Mouse (Mus musculus): ENCODE measurements at regions not wholly inside any gene's neighbourhood (a gene's known extent, or its start where the extent isn't known, plus 50 kb on each side); places are given as distances from the start of the nearest gene placed in this dataset.
A peak's percentile ranks its signal among the peaks of the same experiment; 100 is the strongest.
"Not testable (repeated sequence)": the region's sequence is repeated elsewhere in the genome, so short reads cannot be mapped to it uniquely, and the experiment has no call there.

DNA sequence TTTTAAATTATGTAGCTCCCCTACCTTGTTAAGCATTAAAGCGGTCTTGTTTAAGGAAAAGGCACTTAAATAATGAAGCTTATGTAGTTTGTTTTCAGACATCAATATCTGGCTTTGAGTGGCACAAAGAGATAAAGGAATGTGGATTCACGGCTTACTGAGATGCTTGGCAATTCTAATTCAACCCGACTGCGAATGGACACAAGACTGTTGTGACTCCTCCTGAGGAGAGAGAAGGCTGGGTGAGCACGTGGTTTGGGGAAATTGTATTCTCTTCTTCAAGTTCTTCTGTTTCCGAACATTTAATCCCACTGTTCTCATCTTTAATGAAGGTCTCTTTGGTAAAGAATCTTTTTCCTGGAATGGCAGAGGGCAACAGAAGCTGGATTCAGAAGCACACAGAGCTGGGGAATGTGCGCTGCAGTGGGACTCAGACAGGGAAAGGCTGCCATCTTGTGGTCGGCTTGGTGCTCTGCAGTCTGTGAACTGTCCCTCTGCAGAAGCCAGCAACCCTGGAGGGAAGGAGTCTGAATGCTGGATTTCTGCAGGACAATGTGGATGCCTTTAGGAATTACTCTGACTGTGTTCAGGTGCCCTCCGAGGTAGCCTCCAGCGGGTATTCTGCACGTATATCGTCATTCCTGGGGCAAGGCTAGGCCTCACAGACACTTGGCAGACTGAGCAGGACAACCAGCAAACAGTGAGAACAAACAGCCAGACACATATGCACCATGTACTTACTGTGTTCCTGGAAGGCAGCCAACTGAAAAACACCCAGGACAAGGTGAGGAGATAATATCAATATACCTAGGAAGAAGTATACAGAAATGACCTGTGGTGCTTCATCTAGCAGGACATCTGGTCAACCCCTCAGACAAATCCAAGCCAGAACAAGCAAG lies 54.0 kb upstream of the Pax1 start:
- peak; percentile 79 to 91 for ATAC-seq (replicated peaks in 1 of 2; ENCODE audit: insufficient read depth in 1 of 2, low FRiP score in 2 of 2, low TSS enrichment in 1 of 2, low read depth in 1 of 2, poor library complexity in 2 of 2, severe bottlenecking in 2 of 2)

DNA sequence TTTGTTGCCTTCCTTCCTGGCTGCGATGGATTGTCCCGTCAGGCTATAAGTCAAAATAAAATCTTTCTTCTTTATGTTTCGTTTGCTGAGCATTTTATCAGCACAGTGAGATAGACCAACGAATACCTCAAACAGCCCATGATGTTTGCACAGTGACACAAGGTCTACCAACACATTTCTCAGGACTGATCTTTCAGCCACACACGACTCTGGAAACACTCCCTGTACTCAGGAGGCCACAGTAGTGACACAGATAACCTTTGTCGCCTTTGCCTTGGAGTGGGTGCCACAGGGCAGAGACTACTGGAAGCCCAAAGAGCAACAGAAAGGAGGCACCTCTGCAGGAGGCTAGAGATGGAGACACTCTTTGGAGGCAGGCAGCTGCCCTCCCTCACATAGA lies 55.0 kb upstream of the Pax1 start:
- ATAC-seq (replicated peaks in 1 of 2; ENCODE audit: insufficient read depth in 1 of 2, low FRiP score in 2 of 2, low TSS enrichment in 1 of 2, low read depth in 1 of 2, poor library complexity in 2 of 2, severe bottlenecking in 2 of 2), result no peak

GRCm38 (mm10) chr2:147305262-147305661 lies 56.5 kb upstream of the Pax1 start:
- peak; percentile 15 to 46; a peak in 3 of 4 replicates for ATAC-seq (replicated peaks in 1 of 2; ENCODE audit: insufficient read depth in 1 of 2, low FRiP score in 2 of 2, low TSS enrichment in 1 of 2, low read depth in 1 of 2, poor library complexity in 2 of 2, severe bottlenecking in 2 of 2)

- peak; percentile 40 to 47 for ATAC-seq (replicated peaks in 1 of 2; ENCODE audit: insufficient read depth in 1 of 2, low FRiP score in 2 of 2, low TSS enrichment in 1 of 2, low read depth in 1 of 2, poor library complexity in 2 of 2, severe bottlenecking in 2 of 2)
Observed at GRCm38 (mm10) chr2:147300503-147300902, 61.2 kb upstream of the Pax1 start.

GRCm38 (mm10) chr2:147299359-147299758 lies 62.4 kb upstream of the Pax1 start:
- ATAC-seq (replicated peaks in 1 of 2; ENCODE audit: insufficient read depth in 1 of 2, low FRiP score in 2 of 2, low TSS enrichment in 1 of 2, low read depth in 1 of 2, poor library complexity in 2 of 2, severe bottlenecking in 2 of 2), result no peak

- peak; percentile 72 to 77 for ATAC-seq (replicated peaks in 1 of 2; ENCODE audit: insufficient read depth in 1 of 2, low FRiP score in 2 of 2, low TSS enrichment in 1 of 2, low read depth in 1 of 2, poor library complexity in 2 of 2, severe bottlenecking in 2 of 2)
Observed at GRCm38 (mm10) chr2:147298499-147298896, 63.2 kb upstream of the Pax1 start.

- peak; percentile 77 to 79 for ATAC-seq (replicated peaks in 1 of 2; ENCODE audit: insufficient read depth in 1 of 2, low FRiP score in 2 of 2, low TSS enrichment in 1 of 2, low read depth in 1 of 2, poor library complexity in 2 of 2, severe bottlenecking in 2 of 2)
Observed at GRCm38 (mm10) chr2:147297876-147298498, 63.7 kb upstream of the Pax1 start.

DNA sequence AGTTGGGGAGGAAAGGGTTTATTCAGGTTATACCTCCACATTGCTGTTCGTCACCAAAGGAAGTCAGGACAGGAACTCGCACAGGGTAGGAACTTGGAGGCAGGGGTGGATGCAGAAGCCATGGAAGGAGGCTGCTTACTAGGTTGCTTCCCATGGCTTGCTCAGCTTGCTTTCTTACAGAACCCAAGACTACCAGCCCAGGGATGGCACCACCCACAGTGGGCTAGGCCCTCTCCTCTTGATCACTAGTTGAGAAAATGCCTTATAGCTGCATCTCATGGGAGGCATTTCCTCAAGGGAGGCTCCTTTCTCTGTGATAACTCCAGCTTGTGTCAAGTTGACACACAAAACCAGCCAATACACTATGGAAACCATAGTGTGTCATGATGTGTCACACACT lies 66.8 kb upstream of the Pax1 start:
- ATAC-seq (replicated peaks in 1 of 2; ENCODE audit: insufficient read depth in 1 of 2, low FRiP score in 2 of 2, low TSS enrichment in 1 of 2, low read depth in 1 of 2, poor library complexity in 2 of 2, severe bottlenecking in 2 of 2), result not testable (repeated sequence)

DNA sequence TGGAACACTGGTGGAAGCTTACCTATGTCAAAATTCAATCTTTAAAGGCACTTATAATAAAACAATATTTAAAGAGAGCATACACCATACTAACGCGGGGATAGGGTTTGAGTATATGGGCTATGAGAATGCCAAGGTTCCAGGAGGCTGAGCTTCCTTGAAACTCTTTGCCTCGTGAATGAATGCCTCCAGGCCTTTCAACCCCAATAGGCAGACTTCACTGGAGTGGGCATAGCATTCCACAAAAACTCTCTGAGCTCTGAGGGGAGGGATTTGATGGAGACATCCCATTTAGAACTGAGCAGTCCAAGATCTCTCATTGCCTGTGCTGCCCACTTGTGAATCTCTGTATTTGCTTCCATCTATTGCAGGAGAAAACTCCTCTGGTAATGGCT lies 68.4 kb upstream of the Pax1 start:
- ATAC-seq (replicated peaks in 1 of 2; ENCODE audit: insufficient read depth in 1 of 2, low FRiP score in 2 of 2, low TSS enrichment in 1 of 2, low read depth in 1 of 2, poor library complexity in 2 of 2, severe bottlenecking in 2 of 2), result no peak

- no peak for ATAC-seq (replicated peaks in 1 of 2; ENCODE audit: insufficient read depth in 1 of 2, low FRiP score in 2 of 2, low TSS enrichment in 1 of 2, low read depth in 1 of 2, poor library complexity in 2 of 2, severe bottlenecking in 2 of 2)
Observed at GRCm38 (mm10) chr2:147292387-147293293, 69.1 kb upstream of the Pax1 start.

GRCm38 (mm10) chr2:147283390-147283789 lies 78.3 kb upstream of the Pax1 start:
- peak in 1 of 2 experiments; percentile 29; a peak in 2 of 4 replicates for ATAC-seq (replicated peaks in 1 of 2; ENCODE audit: insufficient read depth in 1 of 2, low FRiP score in 2 of 2, low TSS enrichment in 1 of 2, low read depth in 1 of 2, poor library complexity in 2 of 2, severe bottlenecking in 2 of 2)

GRCm38 (mm10) chr2:147277636-147278035 lies 83.6 kb upstream of the Nkx2-2 start:
- ATAC-seq (replicated peaks in 1 of 2; ENCODE audit: insufficient read depth in 1 of 2, low FRiP score in 2 of 2, low TSS enrichment in 1 of 2, low read depth in 1 of 2, poor library complexity in 2 of 2, severe bottlenecking in 2 of 2), result no peak

DNA sequence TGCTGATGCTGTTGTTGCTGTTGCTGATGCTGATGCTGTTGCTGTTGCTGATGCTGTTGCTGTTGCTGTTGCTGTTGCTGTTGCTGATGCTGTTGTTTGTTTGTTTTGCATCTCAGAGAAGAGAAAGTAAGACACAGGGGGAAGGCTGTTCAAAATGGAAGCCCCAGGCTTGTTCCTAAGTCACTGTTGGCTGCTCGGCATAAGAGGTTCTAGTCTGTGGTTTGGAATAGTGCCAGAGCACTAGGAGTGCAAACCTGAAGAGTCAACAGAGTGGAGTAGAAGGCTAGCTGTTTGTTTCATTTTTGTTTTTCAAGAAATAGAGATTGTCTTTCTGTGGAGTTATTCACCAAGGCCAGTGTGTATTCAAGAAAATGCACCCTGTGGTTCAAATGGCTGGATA lies 75.1 kb upstream of the Nkx2-2 start:
- peak; percentile 83 to 87 for ATAC-seq (replicated peaks in 1 of 2; ENCODE audit: insufficient read depth in 1 of 2, low FRiP score in 2 of 2, low TSS enrichment in 1 of 2, low read depth in 1 of 2, poor library complexity in 2 of 2, severe bottlenecking in 2 of 2)

DNA sequence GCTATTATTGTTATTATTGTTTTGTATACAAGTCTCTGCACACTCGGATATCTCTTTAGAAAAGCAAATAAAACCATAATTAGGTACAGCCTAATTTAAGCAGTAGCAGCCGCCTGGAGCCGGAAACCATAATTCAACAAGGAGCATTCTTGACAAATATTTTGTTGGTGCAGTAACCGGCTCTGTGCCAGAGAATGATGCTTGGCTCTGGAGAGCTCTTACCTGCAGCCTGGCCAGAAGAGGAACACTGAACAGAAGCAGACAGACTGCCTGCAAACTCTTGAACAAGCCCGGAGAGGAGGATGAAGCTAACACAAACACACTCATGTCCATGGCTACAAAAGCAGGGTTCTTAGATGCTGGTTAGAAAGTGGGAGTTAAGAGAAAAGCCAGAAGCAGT lies 73.9 kb upstream of the Nkx2-2 start:
- no peak for ATAC-seq (replicated peaks in 1 of 2; ENCODE audit: insufficient read depth in 1 of 2, low FRiP score in 2 of 2, low TSS enrichment in 1 of 2, low read depth in 1 of 2, poor library complexity in 2 of 2, severe bottlenecking in 2 of 2)

GRCm38 (mm10) chr2:147267257-147267656 lies 73.2 kb upstream of the Nkx2-2 start:
- no peak for ATAC-seq (replicated peaks in 1 of 2; ENCODE audit: insufficient read depth in 1 of 2, low FRiP score in 2 of 2, low TSS enrichment in 1 of 2, low read depth in 1 of 2, poor library complexity in 2 of 2, severe bottlenecking in 2 of 2)

DNA sequence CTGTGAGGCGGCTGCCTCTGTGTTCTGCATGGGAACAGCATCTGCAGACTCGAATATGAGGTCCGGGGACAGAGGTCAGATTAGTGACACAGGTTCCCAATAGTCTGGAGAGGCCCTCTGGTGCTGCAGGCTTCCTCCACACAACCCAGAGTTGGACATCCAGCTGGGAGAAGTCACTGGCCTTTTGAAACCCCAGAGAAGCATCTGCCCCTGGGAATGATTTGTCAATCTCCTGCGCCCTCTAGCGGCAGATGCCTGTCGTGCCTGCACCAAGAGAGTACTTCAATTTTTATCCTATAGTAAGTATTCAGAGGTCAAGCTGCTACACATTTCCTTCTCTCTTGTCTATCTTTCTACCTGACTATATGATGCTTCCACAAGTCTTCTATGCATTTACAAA lies 62.7 kb upstream of the Nkx2-2 start:
- peak; percentile 53 to 78; a peak in 3 of 4 replicates for ATAC-seq (replicated peaks in 1 of 2; ENCODE audit: insufficient read depth in 1 of 2, low FRiP score in 2 of 2, low TSS enrichment in 1 of 2, low read depth in 1 of 2, poor library complexity in 2 of 2, severe bottlenecking in 2 of 2)

GRCm38 (mm10) chr2:147254944-147255343 lies 60.9 kb upstream of the Nkx2-2 start:
- no peak for ATAC-seq (replicated peaks in 1 of 2; ENCODE audit: insufficient read depth in 1 of 2, low FRiP score in 2 of 2, low TSS enrichment in 1 of 2, low read depth in 1 of 2, poor library complexity in 2 of 2, severe bottlenecking in 2 of 2)

DNA sequence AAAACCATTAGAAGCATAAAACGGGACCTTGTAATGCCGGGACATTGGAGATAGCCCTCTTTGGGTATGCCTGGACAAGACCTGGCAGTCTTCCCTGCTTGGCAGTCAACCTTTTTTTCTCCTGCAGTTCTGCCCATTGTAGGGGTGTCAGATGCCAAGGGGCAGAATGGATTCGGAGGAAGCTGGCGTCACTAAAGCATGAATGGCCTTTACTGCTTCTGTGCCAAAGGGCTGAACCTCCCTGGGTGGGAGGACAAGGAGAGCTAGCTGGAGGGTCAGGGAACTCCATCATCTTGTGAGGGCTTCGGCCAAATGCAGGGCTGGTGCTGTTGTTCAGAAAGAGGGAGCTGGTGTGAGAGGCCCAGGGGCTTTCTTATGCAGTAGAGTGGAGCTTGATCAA lies 60.1 kb upstream of the Nkx2-2 start:
- ATAC-seq (replicated peaks in 1 of 2; ENCODE audit: insufficient read depth in 1 of 2, low FRiP score in 2 of 2, low TSS enrichment in 1 of 2, low read depth in 1 of 2, poor library complexity in 2 of 2, severe bottlenecking in 2 of 2), result no peak
